Mouse (Mus musculus): Measurements from ENCODE around the gene Rps24. TPM values are rescaled to one million over a fixed set of nuclear protein-coding genes. Genes with fewer than 3 reads are reported as not detected.

The Rps24 gene
- polyA plus RNA-seq, 2 experiments = 888 to 1,839 TPM

- H3K4me2 ChIP-seq (ENCODE audit: low read depth) = no peak overlapping the region
- no peaks in the 10 kb centered on the region for H3K36me3 ChIP-seq (replicated peaks; ENCODE audit: control insufficient read depth, insufficient read depth, low read depth)
- no peak overlapping the region for H3K27ac ChIP-seq
- no peaks in the 10 kb centered on the region for H3K4me1 ChIP-seq (replicated peaks; ENCODE audit: control insufficient read depth in 2 of 2, insufficient read depth in 2 of 2, low read length in 1 of 2)
- no peaks in the 10 kb centered on the region for H3K9me3 ChIP-seq (ENCODE audit: control insufficient read depth, low read length)
- TF ChIP-seq CTCF (IDR thresholded peaks at IDR 0.05; ENCODE audit: low read depth) (no peak), EP300 (IDR thresholded peaks at IDR 0.05; ENCODE audit: low read depth) (no peak)
- H3K4me3 ChIP-seq (ENCODE audit: insufficient read depth in 1 of 2, low read depth in 2 of 2, low read length in 2 of 2) = no peak overlapping the region
- DNase-seq (ENCODE audit: low read depth in 3 of 3, low spot score in 3 of 3) = no peak
- H3K27me3 ChIP-seq (ENCODE audit: control insufficient read depth, insufficient read depth, low read length) = peaks cover 3% of the 10 kb centered on the region
- no peak overlapping the region for H3K9ac ChIP-seq (replicated peaks)
- 21% methylated on average over 14 of the region's 14 CpGs for WGBS (ENCODE audit: insufficient replicate concordance)
- ATAC-seq (ENCODE audit: insufficient read depth) = no peak
These were observed 20.6 kb downstream of the Rps24 start for GRCm38 (mm10) chr14:24507452-24508069.

DNA sequence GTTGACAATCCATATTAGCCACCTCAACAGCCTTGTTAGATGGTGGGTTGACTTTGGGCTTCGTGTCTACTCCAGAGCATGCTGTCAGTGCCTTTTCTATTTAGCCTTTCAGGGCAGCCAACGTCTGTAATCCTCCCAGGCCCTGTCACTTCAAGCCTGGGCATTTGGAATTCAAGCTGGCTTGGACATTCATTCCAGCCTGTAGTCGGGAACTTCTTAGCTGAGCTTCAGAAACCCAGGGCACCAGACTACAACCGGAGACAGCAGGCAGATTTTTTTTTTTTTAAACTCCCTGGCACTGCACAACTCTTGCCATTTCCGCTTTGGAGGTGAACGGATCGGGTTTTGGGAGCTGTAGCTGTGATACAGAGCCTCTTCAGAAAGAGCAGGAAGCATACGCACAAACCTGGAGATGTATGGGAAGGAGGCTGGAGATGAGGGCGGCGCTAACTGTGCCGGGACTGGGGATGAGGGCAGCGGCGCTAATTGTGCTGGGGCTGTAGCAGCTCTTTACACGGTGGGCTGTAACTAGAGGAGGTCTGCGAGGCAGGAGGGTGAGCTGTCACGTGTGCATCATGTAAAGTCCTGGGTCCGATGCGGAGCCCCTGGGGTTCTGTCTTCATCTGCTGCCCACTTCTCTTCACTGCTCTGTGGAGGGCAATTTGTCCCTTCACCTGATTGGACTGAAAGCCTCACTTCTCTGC, 21.3 kb downstream of the Rps24 start:
- ATAC-seq (ENCODE audit: insufficient read depth) (no peak), DNase-seq (ENCODE audit: low read depth in 3 of 3, low spot score in 3 of 3) (no peak)
- Histone ChIP-seq H3K4me1 (replicated peaks; ENCODE audit: control insufficient read depth in 2 of 2, insufficient read depth in 2 of 2, low read length in 1 of 2) (no peaks in the 10 kb centered on the region), H3K9me3 (ENCODE audit: control insufficient read depth, low read length) (no peaks in the 10 kb centered on the region), H3K4me2 (ENCODE audit: low read depth) (no peak overlapping the region), H3K9ac (replicated peaks) (no peak overlapping the region), H3K27ac (no peak overlapping the region), H3K36me3 (replicated peaks; ENCODE audit: control insufficient read depth, insufficient read depth, low read depth) (no peaks in the 10 kb centered on the region), H3K27me3 (ENCODE audit: control insufficient read depth, insufficient read depth, low read length) (peaks cover 3% of the 10 kb centered on the region), H3K4me3 (ENCODE audit: insufficient read depth in 1 of 2, low read depth in 2 of 2, low read length in 2 of 2) (no peak overlapping the region)
- 26% methylated on average over 18 of the region's 18 CpGs for WGBS (ENCODE audit: insufficient replicate concordance)
- no peak for TF ChIP-seq EP300 (IDR thresholded peaks at IDR 0.05; ENCODE audit: low read depth)
- no peak for TF ChIP-seq CTCF (IDR thresholded peaks at IDR 0.05; ENCODE audit: low read depth)

DNA sequence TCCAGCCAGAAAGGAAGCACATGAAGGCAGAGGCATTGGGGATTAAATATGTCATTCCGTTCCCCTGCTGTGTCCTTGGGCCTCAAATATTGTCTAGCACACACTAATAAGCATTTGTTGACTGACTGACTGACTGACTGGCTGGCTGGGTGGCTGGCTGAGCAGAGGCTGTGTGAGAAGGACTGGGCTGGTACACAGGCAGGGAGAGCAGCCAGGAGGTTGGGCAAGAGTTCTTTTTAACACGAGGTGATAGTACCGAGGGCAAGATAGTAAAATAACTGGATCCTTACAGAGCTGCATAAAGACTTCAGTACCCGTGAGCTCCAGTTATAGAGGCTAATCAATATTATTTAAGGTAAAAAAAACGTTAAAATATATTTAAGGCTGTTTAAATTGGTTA, 22.6 kb downstream of the Rps24 start:
- WGBS (ENCODE audit: insufficient replicate concordance) = 39% methylated on average over 5 of the region's 5 CpGs
- no peak overlapping the region for H3K27ac ChIP-seq
- DNase-seq (ENCODE audit: low read depth in 3 of 3, low spot score in 3 of 3) = no peak

GRCm38 (mm10) chr14:24510218-24510617, 23.3 kb downstream of the Rps24 start:
- WGBS (ENCODE audit: insufficient replicate concordance) = 78% methylated on average over 1 of the region's 1 CpGs
- no peak for TF ChIP-seq EP300 (IDR thresholded peaks at IDR 0.05; ENCODE audit: low read depth)
- peak; percentile 70 for TF ChIP-seq CTCF (IDR thresholded peaks at IDR 0.05; ENCODE audit: low read depth)
- no peak for ATAC-seq (ENCODE audit: insufficient read depth)

More for the DNA sequence above, 22.6 kb downstream of the Rps24 start:
- Histone ChIP-seq H3K9me3 (ENCODE audit: control insufficient read depth, low read length) (no peaks in the 10 kb centered on the region), H3K9ac (replicated peaks) (no peak overlapping the region), H3K36me3 (replicated peaks; ENCODE audit: control insufficient read depth, insufficient read depth, low read depth) (no peaks in the 10 kb centered on the region), H3K4me3 (ENCODE audit: insufficient read depth in 1 of 2, low read depth in 2 of 2, low read length in 2 of 2) (no peak overlapping the region), H3K4me2 (ENCODE audit: low read depth) (no peak overlapping the region), H3K27me3 (ENCODE audit: control insufficient read depth, insufficient read depth, low read length) (peaks cover 3% of the 10 kb centered on the region), H3K4me1 (replicated peaks; ENCODE audit: control insufficient read depth in 2 of 2, insufficient read depth in 2 of 2, low read length in 1 of 2) (no peaks in the 10 kb centered on the region)
- TF ChIP-seq CTCF (IDR thresholded peaks at IDR 0.05; ENCODE audit: low read depth) = no peak
- no peak for TF ChIP-seq EP300 (IDR thresholded peaks at IDR 0.05; ENCODE audit: low read depth)
- no peak for ATAC-seq (ENCODE audit: insufficient read depth)

GRCm38 (mm10) chr14:24510679-24511078, 23.8 kb downstream of the Rps24 start:
- ATAC-seq (ENCODE audit: insufficient read depth) = no peak
- H3K9ac ChIP-seq (replicated peaks) = no peak overlapping the region

More at GRCm38 (mm10) chr14:24510218-24510617, 23.3 kb downstream of the Rps24 start:
- H3K4me3 ChIP-seq (ENCODE audit: insufficient read depth in 1 of 2, low read depth in 2 of 2, low read length in 2 of 2) = no peak overlapping the region
- DNase-seq (ENCODE audit: low read depth in 3 of 3, low spot score in 3 of 3) = no peak
- no peaks in the 10 kb centered on the region for H3K36me3 ChIP-seq (replicated peaks; ENCODE audit: control insufficient read depth, insufficient read depth, low read depth)
- H3K9me3 ChIP-seq (ENCODE audit: control insufficient read depth, low read length) = no peaks in the 10 kb centered on the region
- no peak overlapping the region for H3K4me2 ChIP-seq (ENCODE audit: low read depth)
- H3K27me3 ChIP-seq (ENCODE audit: control insufficient read depth, insufficient read depth, low read length) = peaks cover 3% of the 10 kb centered on the region
- no peak overlapping the region for H3K27ac ChIP-seq
- no peaks in the 10 kb centered on the region for H3K4me1 ChIP-seq (replicated peaks; ENCODE audit: control insufficient read depth in 2 of 2, insufficient read depth in 2 of 2, low read length in 1 of 2)
- no peak overlapping the region for H3K9ac ChIP-seq (replicated peaks)

More at GRCm38 (mm10) chr14:24510679-24511078, 23.8 kb downstream of the Rps24 start:
- H3K27me3 ChIP-seq (ENCODE audit: control insufficient read depth, insufficient read depth, low read length) = peaks cover 3% of the 10 kb centered on the region
- H3K4me2 ChIP-seq (ENCODE audit: low read depth) = no peak overlapping the region
- TF ChIP-seq EP300 (IDR thresholded peaks at IDR 0.05; ENCODE audit: low read depth) (no peak), CTCF (IDR thresholded peaks at IDR 0.05; ENCODE audit: low read depth) (no peak)
- H3K9me3 ChIP-seq (ENCODE audit: control insufficient read depth, low read length) = no peaks in the 10 kb centered on the region
- no peaks in the 10 kb centered on the region for H3K36me3 ChIP-seq (replicated peaks; ENCODE audit: control insufficient read depth, insufficient read depth, low read depth)
- no peak overlapping the region for H3K4me3 ChIP-seq (ENCODE audit: insufficient read depth in 1 of 2, low read depth in 2 of 2, low read length in 2 of 2)
- no peak overlapping the region for H3K27ac ChIP-seq
- 70% methylated on average over 2 of the region's 2 CpGs for WGBS (ENCODE audit: insufficient replicate concordance)
- DNase-seq (ENCODE audit: low read depth in 3 of 3, low spot score in 3 of 3) = no peak
- H3K4me1 ChIP-seq (replicated peaks; ENCODE audit: control insufficient read depth in 2 of 2, insufficient read depth in 2 of 2, low read length in 1 of 2) = no peaks in the 10 kb centered on the region
